Mouse (Mus musculus) embryonic facial prominence, embryonic 14.5 days (tissue): ENCODE results near the gene Olfr1367. TPM values are rescaled to one million over a fixed set of nuclear protein-coding genes. Genes with fewer than 3 reads are reported as not detected.
A peak's percentile ranks its signal among the peaks of the same experiment; 100 is the strongest.

Experiments
- ATAC-seq: fragments of 200-750 bp; cut with Nextera tagmentation; 2 replicates; pipeline ENCODE4 v1.8.0; 2017; ENCODE audit warnings: low read depth, moderate number of reproducible peaks, moderate TSS enrichment
- DNase-seq: peaks from one replicate; pipeline ENCODE4 v3.0.0-alpha.2; 2015; ENCODE audit warnings: low spot score
- H3K27ac ChIP-seq: fragments of 300-500 bp; sonication (generic); replicated peaks from 2 replicates; pipeline ENCODE4 v1.5.1; 2014; ENCODE audit warnings: low read depth, mild to moderate bottlenecking, low read length, moderate library complexity
- H3K27me3 ChIP-seq: fragments of 300-500 bp; sonication (generic); replicated peaks from 2 replicates; pipeline ENCODE4 v1.6.1; 2014; ENCODE audit warnings: low read length; ENCODE audit not compliant: control insufficient read depth, insufficient read depth
- H3K36me3 ChIP-seq: fragments of 300-500 bp; sonication (generic); 2 replicates; pipeline ENCODE4 v1.6.1; 2014; ENCODE audit warnings: low read length, mixed read lengths; ENCODE audit not compliant: control insufficient read depth, insufficient read depth
- H3K4me1 ChIP-seq: fragments of 300-500 bp; sonication (generic); 2 replicates; pipeline ENCODE4 v1.6.1; 2014; ENCODE audit warnings: antibody characterized with exemption, low read length; ENCODE audit not compliant: control insufficient read depth, insufficient read depth
- H3K4me2 ChIP-seq: fragments of 300-500 bp; sonication (generic); 2 replicates; pipeline ENCODE4 v1.6.1; 2014; ENCODE audit warnings: low read depth, mild to moderate bottlenecking, low read length, moderate library complexity, mixed read lengths
- H3K4me3 ChIP-seq: fragments of 300-500 bp; sonication (generic); 2 replicates; pipeline ENCODE4 v1.5.1; 2014; ENCODE audit warnings: low read depth, mild to moderate bottlenecking, low read length
- H3K9ac ChIP-seq: fragments of 300-500 bp; sonication (generic); 2 replicates; pipeline ENCODE4 v1.6.1; 2014; ENCODE audit warnings: low read depth, mild to moderate bottlenecking, low read length, moderate library complexity, mixed read lengths
- H3K9me3 ChIP-seq: fragments of 300-500 bp; sonication (generic); 2 replicates; pipeline ENCODE4 v1.6.1; 2016; ENCODE audit warnings: low read length; ENCODE audit not compliant: control insufficient read depth
- WGBS: fragments of 180-500 bp; shearing (Covaris S2); extraction: QIAGEN DNeasy Blood & Tissue Kit; methylation state at CpG from one replicate; pipeline ENCODE4 v1.1.7; 2014; 5-methylcytosine and 5-hydroxymethylcytosine counted together
- polyA plus RNA-seq: library from polyadenylated mRNA; unstranded; fragments of >200 nt; fragmentation: Nextera tagmentation; extraction: Ambion mirVana; gene quantifications from 2 replicates; pipeline ENCODE4 v1.2.1, GENCODE M21; 2014

Gene Olfr1367
- not detected in 2 replicates for polyA plus RNA-seq

DNA sequence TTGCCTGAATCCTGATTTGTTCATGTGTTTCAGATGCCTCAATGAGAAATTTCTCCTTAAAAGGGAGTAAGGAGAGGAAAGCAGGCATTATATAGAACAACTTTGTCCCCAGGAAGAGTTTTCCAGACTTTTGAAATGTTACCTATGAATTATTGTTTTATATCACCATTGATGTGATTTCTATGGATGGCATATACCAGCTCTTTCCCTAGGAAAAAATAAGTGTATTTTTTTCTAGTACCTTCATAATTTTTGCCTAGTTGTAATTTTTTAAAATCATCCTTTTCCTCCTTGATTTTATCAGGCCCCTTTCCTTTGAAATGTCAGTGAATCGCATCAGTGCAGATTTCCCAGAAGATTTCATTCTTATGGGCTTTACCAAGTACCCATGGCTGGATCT is at the start of gene Olfr1367:
Olfr1367 (plus strand) TSS at position 301 of the 400 bp plus-strand sequence.
- no peak for ATAC-seq
- 87% methylated on average over 1 of the region's 1 CpGs for WGBS
- no peak within 1 kb of the TSS for H3K4me3 ChIP-seq

DNA sequence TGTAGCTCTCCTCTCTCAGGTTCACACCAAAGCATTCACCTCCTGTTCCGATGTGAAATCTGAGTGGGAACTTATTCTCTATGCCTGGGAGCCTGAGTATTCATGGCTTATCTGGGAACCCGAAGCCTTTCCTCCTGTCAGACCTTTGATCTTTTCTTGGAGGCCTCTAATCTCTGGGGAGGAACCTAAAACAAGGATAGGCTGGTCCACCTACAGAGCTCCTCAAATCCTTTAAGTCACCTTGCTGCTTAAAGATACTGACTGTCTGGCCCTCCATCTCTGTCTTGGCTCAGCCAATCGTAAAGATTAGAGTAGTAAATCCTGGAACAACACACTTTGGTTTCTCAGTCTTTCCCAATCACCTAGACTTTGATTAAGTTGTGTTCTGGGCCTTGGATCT is 48.2 kb upstream of the Olfr1367 start:
- Histone ChIP-seq H3K27ac (no peak overlapping the region), H3K4me2 (no peak overlapping the region), H3K4me1 (no peaks in the 10 kb centered on the region), H3K36me3 (no peaks in the 10 kb centered on the region), H3K9ac (no peak overlapping the region), H3K4me3 (no peak overlapping the region), H3K27me3 (no peaks in the 10 kb centered on the region), H3K9me3 (no peaks in the 10 kb centered on the region)
- no peak for DNase-seq
- peak; percentile 26; the same call in 1 of the 2 replicates for ATAC-seq
- WGBS, result 49% methylated on average over 3 of the region's 3 CpGs

More for the DNA sequence above, at the start of gene Olfr1367:
- Histone ChIP-seq H3K9me3 (no peaks in the 10 kb centered on the region), H3K4me2 (no peak within 1 kb of the TSS), H3K4me1 (no peaks in the 10 kb centered on the region), H3K36me3 (no peaks in the 10 kb centered on the region), H3K27ac (no peak within 1 kb of the TSS), H3K27me3 (no peaks in the 10 kb centered on the region), H3K9ac (no peak within 1 kb of the TSS)
- no peak for DNase-seq

- WGBS, result 63% methylated on average over 3 of the region's 3 CpGs
- H3K9me3 ChIP-seq, result no peaks in the 10 kb centered on the region
- H3K4me2 ChIP-seq, result no peak overlapping the region
- no peaks in the 10 kb centered on the region for H3K36me3 ChIP-seq
- ATAC-seq (no peak), DNase-seq (no peak)
- no peaks in the 10 kb centered on the region for H3K4me1 ChIP-seq
- H3K27me3 ChIP-seq, result no peaks in the 10 kb centered on the region
- H3K27ac ChIP-seq, result no peak overlapping the region
- H3K4me3 ChIP-seq, result no peak overlapping the region
- no peak overlapping the region for H3K9ac ChIP-seq
These were observed 42.1 kb upstream of the Olfr1367 start for GRCm38 (mm10) chr13:21304483-21305066.

- 62% methylated on average over 2 of the region's 2 CpGs for WGBS
- no peaks in the 10 kb centered on the region for H3K4me1 ChIP-seq
- DNase-seq (no peak), ATAC-seq (no peak)
- no peaks in the 10 kb centered on the region for H3K27me3 ChIP-seq
- H3K4me3 ChIP-seq, result no peak overlapping the region
- H3K9ac ChIP-seq, result no peak overlapping the region
- H3K27ac ChIP-seq, result no peak overlapping the region
- no peak overlapping the region for H3K4me2 ChIP-seq
- H3K36me3 ChIP-seq, result no peaks in the 10 kb centered on the region
- H3K9me3 ChIP-seq, result no peaks in the 10 kb centered on the region
These were observed 36.9 kb upstream of the Olfr1367 start for GRCm38 (mm10) chr13:21309788-21310187.

DNA sequence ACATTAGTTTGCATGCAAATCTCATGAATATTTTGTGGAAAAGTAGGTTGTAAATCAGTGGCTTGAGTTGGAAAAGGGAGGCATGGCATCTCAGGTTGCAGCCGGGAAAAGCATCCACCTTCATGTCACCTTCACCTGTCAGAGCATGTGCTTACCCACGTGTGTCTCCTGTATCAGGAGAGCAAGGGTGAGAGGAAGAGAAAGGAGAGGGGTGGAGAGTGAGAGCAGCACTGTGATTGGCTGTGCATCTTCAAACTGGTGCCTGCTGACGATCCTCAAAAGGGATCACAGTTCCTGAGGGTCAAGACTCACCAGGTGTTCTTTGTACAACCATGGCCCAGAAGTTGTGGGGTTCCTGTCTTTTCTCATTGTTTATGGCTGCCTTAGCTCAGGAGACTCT is 34.8 kb upstream of the Olfr1367 start, which contains the start of gene Gpx6:
Gpx6 (plus strand) TSS at position 200 of the 400 bp plus-strand sequence.
- Histone ChIP-seq H3K9me3 (no peaks in the 10 kb centered on the region), H3K36me3 (no peaks in the 10 kb centered on the region), H3K27ac (no peak within 1 kb of the TSS), H3K4me2 (no peak within 1 kb of the TSS), H3K4me3 (no peak within 1 kb of the TSS), H3K9ac (no peak within 1 kb of the TSS), H3K4me1 (no peaks in the 10 kb centered on the region), H3K27me3 (no peaks in the 10 kb centered on the region)
- DNase-seq, result no peak
- no peak for ATAC-seq
- WGBS, result 15% methylated on average over 3 of the region's 3 CpGs

- 37% methylated on average over 3 of the region's 5 CpGs for WGBS
- H3K9me3 ChIP-seq, result no peaks in the 10 kb centered on the region
- no peaks in the 10 kb centered on the region for H3K36me3 ChIP-seq
- no peak overlapping the region for H3K4me3 ChIP-seq
- no peak for ATAC-seq
- no peak overlapping the region for H3K4me2 ChIP-seq
- H3K27me3 ChIP-seq, result no peaks in the 10 kb centered on the region
- H3K9ac ChIP-seq, result no peak overlapping the region
- no peak overlapping the region for H3K27ac ChIP-seq
- no peak for DNase-seq
- H3K4me1 ChIP-seq, result no peaks in the 10 kb centered on the region
These were observed 33.9 kb upstream of the Olfr1367 start for GRCm38 (mm10) chr13:21312854-21313253.

DNA sequence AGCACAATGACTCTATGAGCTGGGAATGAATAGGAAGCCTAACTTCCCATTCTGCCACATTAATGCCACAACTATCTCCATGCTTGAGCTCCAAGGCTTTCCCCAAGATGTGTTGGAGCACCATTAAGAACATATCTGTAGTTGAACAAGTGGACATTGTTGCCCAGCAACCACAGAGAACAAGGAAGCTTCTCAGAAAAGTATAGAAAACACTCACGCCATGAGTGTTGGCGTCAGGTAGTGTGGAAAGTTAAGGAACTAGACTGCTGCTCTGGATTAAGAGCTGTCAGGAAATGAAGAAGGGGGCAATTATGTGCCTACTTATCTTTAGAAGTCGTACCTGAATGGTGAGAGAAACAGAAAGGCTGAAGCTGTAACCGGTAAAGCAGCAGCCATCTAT is 32.8 kb upstream of the Olfr1367 start:
- Histone ChIP-seq H3K36me3 (no peaks in the 10 kb centered on the region), H3K9ac (no peak overlapping the region), H3K9me3 (no peaks in the 10 kb centered on the region), H3K27ac (no peak overlapping the region), H3K4me1 (no peaks in the 10 kb centered on the region), H3K4me2 (no peak overlapping the region), H3K27me3 (no peaks in the 10 kb centered on the region), H3K4me3 (no peak overlapping the region)
- 81% methylated on average over 4 of the region's 4 CpGs for WGBS
- DNase-seq, result no peak
- ATAC-seq, result no peak

- Histone ChIP-seq H3K4me2 (no peak overlapping the region), H3K4me1 (no peaks in the 10 kb centered on the region; the same call in 1 of the 2 replicates), H3K36me3 (no peaks in the 10 kb centered on the region), H3K9ac (no peak overlapping the region), H3K27me3 (peaks cover 8% of the 10 kb centered on the region; the same call in 1 of the 2 replicates), H3K27ac (no peak overlapping the region), H3K9me3 (no peaks in the 10 kb centered on the region), H3K4me3 (no peak overlapping the region)
- WGBS, result 70% methylated on average over 3 of the region's 3 CpGs
- no peak for DNase-seq
- ATAC-seq, result no peak
These were observed 26.4 kb upstream of the Olfr1367 start for GRCm38 (mm10) chr13:21320262-21320661.

DNA sequence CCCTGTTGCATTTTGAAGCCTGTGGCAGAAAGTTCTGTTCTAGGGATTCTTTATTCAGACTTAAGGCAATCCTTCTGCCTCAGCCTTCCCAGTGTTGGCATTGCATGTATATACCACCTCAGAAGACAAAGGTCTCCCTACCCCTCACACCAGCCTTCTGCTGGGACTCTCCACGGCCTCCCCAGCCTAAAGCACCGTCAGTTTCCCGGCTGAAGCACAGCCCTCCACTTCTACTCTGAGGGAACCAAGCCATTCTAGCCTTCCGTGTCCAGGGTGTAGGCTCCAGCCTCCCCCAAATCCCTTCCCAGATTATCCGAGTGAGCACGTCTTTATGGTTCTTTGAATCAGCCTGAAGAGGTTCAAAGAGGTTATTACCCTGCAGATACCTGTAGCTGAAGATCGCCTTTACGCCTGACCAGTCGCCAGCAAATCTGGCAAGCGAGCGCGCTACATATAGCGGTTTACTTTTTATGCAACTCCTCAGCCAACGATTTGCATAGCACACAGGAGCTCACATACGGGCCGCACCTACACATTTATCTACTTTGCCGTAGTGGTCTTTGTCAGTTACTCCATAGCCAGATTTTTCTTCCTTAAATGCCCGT is 24.7 kb upstream of the Olfr1367 start:
- no peak for DNase-seq
- WGBS, result 2% methylated on average over 18 of the region's 18 CpGs
- Histone ChIP-seq H3K4me2 (peak overlapping the region; percentile 52), H3K4me1 (no peaks in the 10 kb centered on the region; the same call in 1 of the 2 replicates), H3K9ac (peak overlapping the region; percentile 45), H3K27ac (no peak overlapping the region), H3K9me3 (no peaks in the 10 kb centered on the region), H3K27me3 (peaks cover 8% of the 10 kb centered on the region; the same call in 1 of the 2 replicates), H3K36me3 (no peaks in the 10 kb centered on the region), H3K4me3 (peak overlapping the region; percentile 33)
- ATAC-seq, result no peak
